Mouse (Mus musculus): ENCODE data around the gene Olfr1062. TPM values are rescaled to one million over a fixed set of nuclear protein-coding genes. Genes with fewer than 3 reads are reported as not detected.

Olfr1062 gene
- not detected in 2 replicates for polyA plus RNA-seq (2012; ENCODE audit: low replicate concordance)

GRCm38 (mm10) chr2:86426649-86427048 is at the start of gene Olfr1062:
TSS of gene Olfr1062 (minus strand) at chr2:86426749.

GRCm38 (mm10) chr2:86456169-86456568 is 29.6 kb upstream of the Olfr1062 start, which contains the start of gene Olfr1066:
TSS of gene Olfr1066 (minus strand) at chr2:86456269.

GRCm38 (mm10) chr2:86450491-86450890 is 23.9 kb upstream of the Olfr1062 start, which contains the start of gene Olfr1065:
TSS of gene Olfr1065 (minus strand) at chr2:86450591.

GRCm38 (mm10) chr2:86413950-86414349 is 12.6 kb downstream of the Olfr1062 start, which contains the start of gene Olfr1061:
TSS of gene Olfr1061 (minus strand) at chr2:86414050.

GRCm38 (mm10) chr2:86388461-86388860 is 38.1 kb downstream of the Olfr1062 start, which contains the start of gene Olfr1058:
TSS of gene Olfr1058 (minus strand) at chr2:86388561.

GRCm38 (mm10) chr2:86378293-86378692 is 48.3 kb downstream of the Olfr1062 start, which contains the start of gene Olfr1057:
TSS of gene Olfr1057 (minus strand) at chr2:86378393.

Other genes with a start within 250 kb of the Olfr1062 start
- not detected in 2 replicates for gene Olfr1044, start 248.9 kb downstream of the Olfr1062 start, polyA plus RNA-seq (2012; ENCODE audit: low replicate concordance)
- gene Olfr52, start 241.1 kb downstream of the Olfr1062 start, polyA plus RNA-seq (2012; ENCODE audit: low replicate concordance) = not detected in 2 replicates
- not detected in 2 replicates for gene Olfr1045, start 223.7 kb downstream of the Olfr1062 start, polyA plus RNA-seq (2012; ENCODE audit: low replicate concordance)
- gene Olfr1046, start 207.4 kb downstream of the Olfr1062 start, polyA plus RNA-seq (2012; ENCODE audit: low replicate concordance) = not detected in 2 replicates
- gene Olfr1047, start 195.3 kb downstream of the Olfr1062 start, polyA plus RNA-seq (2012; ENCODE audit: low replicate concordance) = not detected in 2 replicates
- gene Olfr1048, start 186.5 kb downstream of the Olfr1062 start, polyA plus RNA-seq (2012; ENCODE audit: low replicate concordance) = not detected in 2 replicates
- gene Olfr1049, start 168.4 kb downstream of the Olfr1062 start, polyA plus RNA-seq (2012; ENCODE audit: low replicate concordance) = not detected in 2 replicates
- not detected in 2 replicates for gene Olfr1051, start 147.7 kb downstream of the Olfr1062 start, polyA plus RNA-seq (2012; ENCODE audit: low replicate concordance)
- not detected in 2 replicates for gene Olfr1052, start 134.3 kb downstream of the Olfr1062 start, polyA plus RNA-seq (2012; ENCODE audit: low replicate concordance)
- not detected in 2 replicates for gene Olfr1053, start 111.5 kb downstream of the Olfr1062 start, polyA plus RNA-seq (2012; ENCODE audit: low replicate concordance)
- gene Olfr1054, start 91.3 kb downstream of the Olfr1062 start, polyA plus RNA-seq (2012; ENCODE audit: low replicate concordance) = not detected in 2 replicates
- not detected in 2 replicates for gene Olfr1055, start 76.5 kb downstream of the Olfr1062 start, polyA plus RNA-seq (2012; ENCODE audit: low replicate concordance)
- gene Olfr1056, start 64.3 kb downstream of the Olfr1062 start, polyA plus RNA-seq (2012; ENCODE audit: low replicate concordance) = not detected in 2 replicates
- not detected in 2 replicates for gene Olfr1057, start 48.4 kb downstream of the Olfr1062 start, polyA plus RNA-seq (2012; ENCODE audit: low replicate concordance)
- not detected in 2 replicates for gene Olfr1058, start 38.2 kb downstream of the Olfr1062 start, polyA plus RNA-seq (2012; ENCODE audit: low replicate concordance)
- not detected in 2 replicates for gene Olfr1061, start 12.7 kb downstream of the Olfr1062 start, polyA plus RNA-seq (2012; ENCODE audit: low replicate concordance)
- gene Olfr1065, start 23.8 kb upstream of the Olfr1062 start, polyA plus RNA-seq (2012; ENCODE audit: low replicate concordance) = not detected in 2 replicates
- not detected in 2 replicates for gene Olfr1066, start 29.5 kb upstream of the Olfr1062 start, polyA plus RNA-seq (2012; ENCODE audit: low replicate concordance)
- gene Olfr228, start 60.6 kb upstream of the Olfr1062 start, polyA plus RNA-seq (2012; ENCODE audit: low replicate concordance) = not detected in 2 replicates
- gene Olfr1076, start 81.7 kb upstream of the Olfr1062 start, polyA plus RNA-seq (2012; ENCODE audit: low replicate concordance) = not detected in 2 replicates
- not detected in 2 replicates for gene Olfr1079, start 115.7 kb upstream of the Olfr1062 start, polyA plus RNA-seq (2012; ENCODE audit: low replicate concordance)
- gene Olfr1080, start 131.5 kb upstream of the Olfr1062 start, polyA plus RNA-seq (2012; ENCODE audit: low replicate concordance) = not detected in 2 replicates
- not detected in 2 replicates for gene Olfr1082, start 172.2 kb upstream of the Olfr1062 start, polyA plus RNA-seq (2012; ENCODE audit: low replicate concordance)
- gene Olfr1084, start 213.0 kb upstream of the Olfr1062 start, polyA plus RNA-seq (2012; ENCODE audit: low replicate concordance) = not detected in 2 replicates
- gene Olfr1085, start 235.3 kb upstream of the Olfr1062 start, polyA plus RNA-seq (2012; ENCODE audit: low replicate concordance) = not detected in 2 replicates

Data from leukemia stem cell, adult 10-12 weeks (primary cell).